Mouse (Mus musculus): Measurements from ENCODE around the gene Sult4a1. TPM values are rescaled to one million over a fixed set of nuclear protein-coding genes. Genes with fewer than 3 reads are reported as not detected.

Sult4a1 gene
- total RNA-seq, 2 experiments from 2014 or later, result 434 to 449 TPM

DNA sequence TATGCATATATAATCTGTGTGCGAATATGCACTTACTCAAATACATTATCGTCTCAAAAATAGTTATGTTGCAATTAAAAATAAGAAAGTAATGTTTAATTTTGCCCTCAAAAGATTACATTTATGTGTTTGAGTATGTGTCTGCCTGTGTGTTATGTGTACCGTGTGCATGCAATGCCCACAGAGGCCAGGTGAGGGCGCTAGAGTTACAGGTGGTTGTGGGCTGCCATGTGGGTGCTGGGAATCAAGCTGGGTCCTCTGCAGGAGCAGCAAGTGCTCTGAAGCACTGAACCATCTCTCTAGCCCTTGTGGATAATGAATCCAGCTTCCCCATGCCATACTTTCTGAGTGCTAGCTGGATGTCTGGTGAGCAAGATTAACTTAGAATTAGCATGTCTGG is 39.9 kb downstream of the Sult4a1 start:
- Histone ChIP-seq H3K4me3 (no peak overlapping the region; the same call in 1 of the 2 replicates), H3K27ac (no peak overlapping the region; the same call in 1 of the 2 replicates)
- intact Hi-C loops (cut with DNase I), result loop anchor here (5.0 kb wide), 1 partner anchor 283 kb away; no protein-coding TSS in a partner anchor
- peak; percentile 44 for TF ChIP-seq CTCF (IDR thresholded peaks at IDR 0.05)
- DNase-seq (ENCODE audit: extremely low spot score in 1 of 2, low spot score in 2 of 2), result no peak

DNA sequence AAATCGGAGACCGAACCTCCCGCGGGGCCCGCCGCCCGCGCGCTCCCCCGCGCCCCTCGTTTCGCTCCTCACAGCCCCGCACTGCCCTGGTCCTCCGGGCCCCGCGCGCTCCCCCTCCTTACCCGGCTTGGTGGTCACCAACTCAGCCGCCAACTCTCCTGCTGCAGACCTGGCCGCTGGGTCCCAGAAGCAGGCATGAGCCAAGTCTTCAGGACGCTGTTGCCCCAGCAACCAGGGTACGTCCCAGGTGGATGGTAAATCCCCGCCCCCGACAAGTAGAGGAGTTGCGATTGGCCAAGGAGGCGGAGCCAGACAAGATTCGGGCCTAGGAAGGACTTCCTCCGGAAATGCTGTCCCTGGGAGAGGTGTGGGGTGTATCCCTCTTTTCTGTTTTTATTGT is 40.4 kb downstream of the Sult4a1 start, which contains the start of gene Efcab6:
Gene Efcab6, minus strand, starts transcription at position 240 of the 400 bp plus-strand sequence.
- no peak for TF ChIP-seq CTCF (IDR thresholded peaks at IDR 0.05)
- peak; percentile 73 to 75 for DNase-seq (ENCODE audit: extremely low spot score in 1 of 2, low spot score in 2 of 2)
- H3K4me3 ChIP-seq, result peak within 1 kb of the TSS; percentile 61
- intact Hi-C loops (cut with DNase I), result loop anchor here (5.0 kb wide), 1 partner anchor 283 kb away; no protein-coding TSS in a partner anchor
- peak within 1 kb of the TSS; percentile 66 for H3K27ac ChIP-seq

- H3K4me3 ChIP-seq, result no peak overlapping the region
- TF ChIP-seq CTCF (IDR thresholded peaks at IDR 0.05), result no peak
- no peak overlapping the region for H3K27ac ChIP-seq
- no peak for DNase-seq (ENCODE audit: extremely low spot score in 1 of 2, low spot score in 2 of 2)
- intact Hi-C loops (cut with DNase I), result loop anchor here (10.0 kb wide), 2 partner anchors 394 to 424 kb away; no protein-coding TSS in a partner anchor
Measured at GRCm38 (mm10) chr15:84058841-84059240, 46.7 kb downstream of the Sult4a1 start.

DNA sequence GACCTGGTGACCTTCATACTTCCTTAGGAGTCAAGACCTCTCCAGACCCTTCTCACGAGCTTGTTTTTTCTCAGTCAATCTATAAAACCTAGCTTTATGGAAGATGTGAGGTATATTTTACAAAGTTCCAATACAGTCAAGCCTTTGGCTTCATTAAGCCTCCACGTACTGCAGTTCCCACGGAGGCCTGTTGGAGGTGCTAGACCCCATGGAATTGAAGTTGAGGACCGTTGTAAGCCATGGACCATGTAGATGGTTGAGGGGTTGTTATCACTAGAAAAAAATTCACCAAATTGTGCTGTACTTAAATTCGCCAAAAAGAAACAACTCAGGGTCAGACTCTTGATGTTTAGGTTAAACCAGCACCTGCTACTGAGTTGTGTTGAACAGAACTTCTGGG is 49.5 kb downstream of the Sult4a1 start:
- no peak for DNase-seq (ENCODE audit: extremely low spot score in 1 of 2, low spot score in 2 of 2)
- peak; percentile 32 for TF ChIP-seq CTCF (IDR thresholded peaks at IDR 0.05)
- H3K27ac ChIP-seq, result no peak overlapping the region
- intact Hi-C loops (cut with DNase I), result loop anchor here (10.0 kb wide), 2 partner anchors 391 to 421 kb away; no protein-coding TSS in a partner anchor
- no peak overlapping the region for H3K4me3 ChIP-seq

GRCm38 (mm10) chr15:84053859-84054258 is 51.7 kb downstream of the Sult4a1 start:
- Histone ChIP-seq H3K27ac (0 out of 2 replicates have a peak overlapping the region, but pooled peaks have one; percentile 32), H3K4me3 (no peak overlapping the region)
- peak; percentile 80 to 90 for DNase-seq (ENCODE audit: extremely low spot score in 1 of 2, low spot score in 2 of 2)
- TF ChIP-seq CTCF (IDR thresholded peaks at IDR 0.05), result peak; percentile 94
- intact Hi-C loops (cut with DNase I), result loop anchor here (1.0 to 10.0 kb wide), 7 partner anchors 67 to 419 kb away; partner anchors contain the start of gene Mpped1

GRCm38 (mm10) chr15:84053240-84053639 is 52.3 kb downstream of the Sult4a1 start:
- 0 out of 2 replicates have a peak overlapping the region, but pooled peaks have one; percentile 32 for H3K27ac ChIP-seq
- no peak for TF ChIP-seq CTCF (IDR thresholded peaks at IDR 0.05)
- intact Hi-C loops (cut with DNase I), result loop anchor here (5.0 to 10.0 kb wide), 5 partner anchors 66 to 418 kb away; partner anchors contain the start of gene Mpped1

GRCm38 (mm10) chr15:84052390-84052789 is 53.2 kb downstream of the Sult4a1 start:
- no peak overlapping the region for H3K27ac ChIP-seq
- no peak for TF ChIP-seq CTCF (IDR thresholded peaks at IDR 0.05)
- no peak for DNase-seq (ENCODE audit: extremely low spot score in 1 of 2, low spot score in 2 of 2)
- no peak overlapping the region for H3K4me3 ChIP-seq
- intact Hi-C loops (cut with DNase I), result loop anchor here (5.0 to 10.0 kb wide), 5 partner anchors 65 to 418 kb away; partner anchors contain the start of gene Mpped1

More at GRCm38 (mm10) chr15:84053240-84053639, 52.3 kb downstream of the Sult4a1 start:
- no peak for DNase-seq (ENCODE audit: extremely low spot score in 1 of 2, low spot score in 2 of 2)
- H3K4me3 ChIP-seq, result no peak overlapping the region

- DNase-seq (ENCODE audit: extremely low spot score in 1 of 2, low spot score in 2 of 2), result no peak
- intact Hi-C loops (cut with DNase I), result no loop called here
- no peak for TF ChIP-seq CTCF (IDR thresholded peaks at IDR 0.05)
- H3K4me3 ChIP-seq, result no peak overlapping the region
- no peak overlapping the region for H3K27ac ChIP-seq
Measured at GRCm38 (mm10) chr15:84049570-84049969, 56.0 kb downstream of the Sult4a1 start.

DNA sequence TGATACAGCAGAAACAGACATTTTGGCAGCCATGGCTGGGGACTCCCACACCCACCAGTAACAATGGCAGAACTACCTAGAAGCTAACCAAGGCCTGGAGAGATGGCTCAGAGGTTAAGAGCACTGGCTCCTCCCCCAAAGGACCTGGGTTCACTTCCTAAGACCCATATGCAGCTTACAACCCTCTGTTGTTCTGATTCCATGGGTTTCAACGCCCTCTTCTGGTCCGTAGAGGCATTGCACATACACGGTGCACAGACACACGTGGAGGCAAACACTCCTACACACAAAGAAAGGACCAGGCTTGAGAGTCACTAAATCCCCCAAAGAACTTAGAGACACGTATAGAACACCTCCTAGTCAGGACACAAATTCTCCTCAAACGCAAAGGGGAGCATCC is 60.0 kb downstream of the Sult4a1 start:
- Histone ChIP-seq H3K4me3 (no peak overlapping the region), H3K27ac (no peak overlapping the region)
- TF ChIP-seq CTCF (IDR thresholded peaks at IDR 0.05), result no peak; the same call in 1 of the 2 replicates
- DNase-seq (ENCODE audit: extremely low spot score in 1 of 2, low spot score in 2 of 2), result no peak
- intact Hi-C loops (cut with DNase I), result no loop called here

DNA sequence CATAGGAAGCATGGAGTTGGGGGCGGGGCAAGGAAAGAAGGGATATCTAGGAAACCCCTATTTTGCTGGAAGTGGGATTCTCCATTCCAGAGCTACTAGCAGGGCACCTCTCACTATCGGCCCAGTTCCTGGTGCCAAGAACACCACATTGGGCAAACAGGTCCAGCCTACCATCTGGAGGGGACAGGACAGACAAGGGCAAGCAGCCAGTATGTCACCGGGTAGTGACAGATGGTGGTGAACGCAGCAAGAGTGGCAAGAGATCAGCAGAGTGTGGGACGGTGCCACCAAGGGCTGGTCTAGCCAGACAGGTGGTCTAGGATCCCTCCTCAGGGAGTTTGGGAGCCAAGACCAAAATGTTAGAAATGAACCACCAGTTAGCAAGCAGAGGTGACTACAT is 68.5 kb downstream of the Sult4a1 start:
- no peak for DNase-seq (ENCODE audit: extremely low spot score in 1 of 2, low spot score in 2 of 2)
- no peak overlapping the region for H3K4me3 ChIP-seq
- TF ChIP-seq CTCF (IDR thresholded peaks at IDR 0.05), result no peak
- intact Hi-C loops (cut with DNase I), result no loop called here
- H3K27ac ChIP-seq, result no peak overlapping the region

Other genes with a start within 250 kb of the Sult4a1 start
- 10 to 100 TPM; 16.7 to 17.5 TPM for gene Efcab6, start 40.4 kb downstream of the Sult4a1 start, total RNA-seq (2021)
- gene Pnpla5, start 17.4 kb upstream of the Sult4a1 start, total RNA-seq (2021), result not detected
- 10 to 100 TPM; 10.9 to 12.0 TPM for gene Pnpla3, start 62.1 kb upstream of the Sult4a1 start, total RNA-seq (2021)
- gene Samm50, start 86.5 kb upstream of the Sult4a1 start, total RNA-seq (2021), result 100 to 1,000 TPM in 1 of 2 experiments, 10 to 100 TPM in 1; 99.4 to 111 TPM
- 10 to 100 TPM; 19.3 to 20.9 TPM for gene Parvb, start 126.3 kb upstream of the Sult4a1 start, total RNA-seq (2021)
- 1 to 10 TPM; 6.8 to 7.1 TPM for gene Parvg, start 218.3 kb upstream of the Sult4a1 start, total RNA-seq (2021)

Data from left cerebral cortex, adult 2 months (tissue).